Mouse (Mus musculus): ENCODE results near the gene Gm30083.

GRCm38 (mm10) chr14:34052516-34052915, 37.5 kb upstream of the Gm30083 start, which contains the start of gene Antxrl:
- no peak for TF ChIP-seq CTCF (IDR thresholded peaks at IDR 0.05; ENCODE audit: extremely low read depth, insufficient read length, insufficient replicate concordance, low read depth, low read length)
- no peak for TF ChIP-seq POLR2A (IDR thresholded peaks at IDR 0.05; ENCODE audit: low read depth, low read length)
